Mouse (Mus musculus) natural killer cell, adult 2 months (primary cell): ENCODE data around the gene Mettl21a.
"Not testable (repeated sequence)": the region's sequence is repeated elsewhere in the genome, so short reads cannot be mapped to it uniquely, and the experiment has no call there.

Source experiments
- DNase-seq, 2 experiments: peaks; one replicate each; pipeline ENCODE4 v3.0.0; 2022; ENCODE audit warnings: low spot score in 2 of 2

The Mettl21a gene

DNA sequence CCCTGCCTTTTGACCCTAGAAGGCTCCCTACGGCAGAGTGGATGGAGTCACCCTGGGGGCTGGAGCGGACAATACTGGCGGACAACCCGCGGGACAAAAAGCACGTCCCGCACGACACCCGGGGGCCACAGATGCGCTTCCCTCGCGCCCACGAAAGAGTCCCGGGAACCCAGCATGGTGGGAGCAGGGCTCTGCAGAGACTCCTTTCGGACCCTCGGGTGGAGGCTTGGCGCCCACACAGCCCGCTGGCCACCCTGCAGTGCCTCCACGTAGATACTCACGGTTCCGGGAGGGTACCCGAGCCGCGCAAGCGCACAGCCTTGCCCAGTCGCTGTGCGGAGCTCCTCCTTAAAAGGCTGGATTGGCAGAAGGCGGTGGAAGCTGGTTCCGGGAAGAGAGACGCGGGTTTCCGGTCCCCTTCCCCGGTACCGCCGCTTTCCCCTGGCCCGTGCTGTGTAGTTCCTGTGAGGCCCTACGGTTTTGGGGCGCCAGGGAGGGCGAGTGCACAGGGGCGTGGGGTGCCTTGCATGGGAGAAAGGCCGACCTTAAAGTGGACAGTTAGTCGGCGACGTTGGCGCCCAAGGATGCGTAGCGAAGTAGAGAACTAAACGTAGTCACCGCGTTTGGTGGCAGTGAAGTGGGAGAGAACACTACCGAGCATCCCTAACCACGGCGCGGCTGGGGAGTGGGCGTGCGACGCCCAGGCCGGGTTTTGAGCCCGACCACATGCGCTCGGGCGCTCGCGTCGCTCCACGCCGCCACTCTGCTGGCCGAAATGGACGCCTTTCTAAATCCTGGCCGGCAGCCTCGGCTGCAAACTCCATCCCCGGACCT, at the start of gene Mettl21a:
Gene Mettl21a, minus strand, starts transcription at position 362 of the 834 bp plus-strand sequence.
- DNase-seq = peak; percentile 54 to 55

DNA sequence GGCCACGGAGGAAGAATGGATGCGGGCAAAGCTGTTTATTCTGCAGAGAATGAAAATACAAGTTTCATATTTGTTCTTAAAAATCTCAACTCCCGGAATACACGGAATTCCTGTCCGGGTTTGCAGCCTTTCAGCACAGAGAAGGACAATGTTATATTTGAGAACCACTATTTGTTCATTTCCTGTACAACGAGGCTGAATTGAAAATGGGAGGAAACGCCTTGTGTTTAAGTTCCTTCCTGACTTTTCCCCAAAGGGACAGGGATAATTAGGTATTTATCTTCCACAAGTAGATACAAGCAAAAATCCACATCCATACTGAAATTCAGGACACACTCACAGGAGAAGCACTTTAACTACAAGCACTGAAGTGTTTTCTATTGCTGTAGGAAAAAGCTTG, 41.8 kb upstream of the Mettl21a start:
- no peak for DNase-seq

DNA sequence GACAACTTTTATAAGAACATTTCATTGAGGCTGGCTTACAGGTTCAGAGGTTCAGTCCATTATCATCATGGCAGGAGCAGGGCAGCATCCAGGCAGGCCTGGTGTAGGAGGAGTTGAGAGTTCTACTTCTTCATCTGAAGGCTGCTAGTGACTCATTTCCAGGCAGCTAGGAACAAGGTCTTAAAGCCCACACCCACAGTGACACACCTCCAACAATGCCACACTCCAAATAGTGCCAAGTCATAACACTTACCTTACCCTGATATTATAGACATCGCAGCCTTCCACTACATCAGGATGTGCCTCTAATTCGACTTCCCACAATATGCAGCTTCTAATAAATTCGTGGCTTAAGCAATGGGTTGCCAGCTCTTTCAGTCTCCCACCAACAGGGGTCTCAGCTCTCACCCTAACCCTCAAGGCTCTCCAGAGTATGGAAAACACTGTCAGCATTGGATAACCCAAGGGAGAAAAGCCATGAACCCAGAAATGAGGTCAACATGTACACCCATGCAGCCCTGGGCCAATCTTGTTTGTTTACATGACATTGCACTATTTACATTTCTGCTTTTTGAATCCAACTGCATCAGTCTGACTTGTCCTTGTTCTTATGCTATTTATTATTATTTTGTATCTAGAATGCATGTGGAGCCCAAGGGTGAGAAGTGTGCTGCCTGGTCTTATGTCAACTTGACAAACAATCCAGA, 39.5 kb upstream of the Mettl21a start:
- no peak for DNase-seq

DNA sequence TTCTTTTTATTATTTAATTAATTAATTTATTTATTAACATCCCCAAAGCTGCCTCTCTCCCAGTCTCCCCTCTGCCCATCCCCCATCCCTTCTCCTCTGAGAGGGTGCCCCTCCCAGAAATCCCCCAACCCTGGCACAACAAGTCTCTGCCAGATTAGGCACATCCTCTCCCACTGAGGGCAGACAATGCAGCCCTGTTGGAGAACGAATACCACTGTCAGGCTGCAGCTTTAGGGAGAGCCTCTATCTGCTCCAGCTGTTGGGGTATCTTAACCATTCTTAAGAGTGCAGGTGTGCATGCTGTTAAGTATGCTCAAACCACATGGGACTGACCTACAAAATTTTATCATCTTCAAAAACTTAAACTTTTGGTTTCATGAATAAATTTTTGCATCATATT, 38.4 kb upstream of the Mettl21a start:
- DNase-seq = no peak

DNA sequence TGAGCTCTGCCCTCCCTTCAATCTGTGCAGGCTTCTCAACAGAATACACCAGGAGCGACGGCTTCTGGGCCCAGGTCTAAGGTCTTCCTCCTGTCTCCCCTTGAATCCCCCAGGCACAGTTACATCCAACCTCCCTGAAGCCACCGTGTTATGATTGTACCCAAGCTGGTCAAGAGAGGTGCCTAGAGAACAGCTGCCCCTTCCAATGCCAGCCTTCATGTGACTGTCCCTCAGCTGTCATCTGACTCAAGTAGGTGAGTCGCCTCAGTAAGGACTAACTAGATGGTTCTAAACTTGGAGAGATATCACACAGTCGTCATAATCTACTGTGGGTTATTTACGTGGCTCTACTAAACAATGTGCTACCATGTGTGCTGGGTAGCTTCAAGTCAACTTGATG, 36.7 kb upstream of the Mettl21a start:
- no peak for DNase-seq

DNA sequence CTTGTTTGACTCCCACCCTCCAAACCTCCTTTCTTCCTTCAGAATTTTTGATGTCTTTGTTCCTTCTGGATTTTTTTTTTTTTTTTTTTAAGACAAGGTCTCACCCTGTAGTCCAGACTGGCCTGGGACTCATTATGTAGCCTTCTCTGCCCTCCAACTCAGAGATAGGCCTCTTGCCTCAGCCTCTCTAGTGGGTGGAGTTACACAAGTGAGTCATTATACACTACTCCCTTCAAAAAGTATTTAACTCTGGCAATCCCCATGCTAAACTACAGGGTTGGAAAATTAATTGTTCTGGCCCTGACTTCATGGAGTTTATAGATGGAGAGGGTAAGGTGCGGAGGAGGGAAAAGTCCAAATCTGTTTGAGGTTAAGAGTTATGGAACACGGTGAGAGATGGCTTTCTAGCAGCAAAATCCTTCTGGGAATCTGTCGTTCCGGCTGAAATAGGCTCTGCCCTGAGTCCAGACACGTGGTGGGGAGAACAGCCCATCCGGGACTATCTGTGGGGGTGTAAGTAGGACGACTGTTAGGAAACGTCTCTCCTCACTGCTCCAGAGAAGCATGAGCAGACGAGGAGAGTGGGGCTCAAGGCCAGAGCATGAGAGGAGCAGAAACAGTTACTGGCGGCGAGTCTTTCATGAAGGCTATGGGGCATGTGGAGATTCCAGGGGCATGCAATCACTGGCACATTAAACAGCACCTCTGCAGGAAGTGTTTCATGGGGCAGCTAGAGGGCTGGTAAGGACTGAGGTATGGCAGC, 32.5 kb upstream of the Mettl21a start:
- DNase-seq = no peak

DNA sequence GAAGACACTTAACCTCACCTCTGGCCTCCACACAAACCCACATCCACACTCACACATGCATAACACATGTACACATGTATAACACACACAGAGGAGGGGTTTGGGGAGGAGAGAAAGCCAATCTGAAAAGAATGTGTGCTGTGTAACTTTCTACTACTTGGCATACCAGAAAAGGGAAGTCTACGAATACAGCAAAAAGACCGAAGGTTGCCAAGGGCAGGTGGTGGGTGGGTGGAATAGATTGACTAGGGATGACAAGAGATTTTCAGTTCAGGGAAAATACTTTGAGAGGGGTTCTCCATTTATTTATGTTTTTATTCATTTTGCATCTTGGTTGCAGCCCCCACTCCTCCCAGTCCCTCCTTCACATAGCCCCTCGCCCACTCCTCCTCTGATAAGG, 27.5 kb upstream of the Mettl21a start:
- DNase-seq = no peak

DNA sequence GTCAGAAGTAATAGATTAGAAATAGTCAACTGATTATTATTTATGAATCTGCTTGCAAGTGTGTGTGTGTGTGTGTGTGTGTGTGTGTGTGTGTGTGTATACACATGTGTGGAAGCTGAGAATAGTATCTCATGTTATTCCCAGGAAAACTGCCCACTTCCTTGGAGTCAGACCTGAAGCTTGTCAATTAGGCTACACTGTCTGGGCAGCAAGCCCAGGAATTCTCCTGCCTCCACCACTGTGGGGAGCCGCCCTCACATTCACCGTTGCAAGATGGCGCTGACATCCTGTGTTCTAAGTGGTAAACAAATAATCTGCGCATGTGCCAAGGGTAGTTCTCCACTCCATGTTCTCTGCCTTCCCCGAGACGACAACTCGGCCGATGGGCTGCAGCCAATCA, 25.5 kb upstream of the Mettl21a start:
- not testable (repeated sequence) for DNase-seq

DNA sequence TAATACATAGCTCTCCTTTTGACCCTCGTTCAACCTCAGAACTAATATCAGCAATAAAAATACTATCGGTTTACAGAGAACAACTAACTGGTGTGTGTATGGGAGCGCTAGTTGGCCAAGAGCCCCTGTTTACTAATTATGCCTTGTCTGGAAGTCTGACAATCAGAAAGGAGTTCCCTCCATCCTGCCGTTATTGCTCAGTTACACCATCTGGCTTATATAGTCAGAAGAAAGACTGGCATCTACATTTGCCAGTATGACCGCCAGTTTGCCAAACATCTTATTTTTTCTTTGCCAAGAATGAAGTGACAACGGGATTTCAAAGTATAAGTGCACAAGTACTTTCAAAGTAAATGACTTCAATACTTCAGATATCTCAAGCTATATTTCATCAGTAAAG, 24.0 kb upstream of the Mettl21a start:
- DNase-seq = no peak

DNA sequence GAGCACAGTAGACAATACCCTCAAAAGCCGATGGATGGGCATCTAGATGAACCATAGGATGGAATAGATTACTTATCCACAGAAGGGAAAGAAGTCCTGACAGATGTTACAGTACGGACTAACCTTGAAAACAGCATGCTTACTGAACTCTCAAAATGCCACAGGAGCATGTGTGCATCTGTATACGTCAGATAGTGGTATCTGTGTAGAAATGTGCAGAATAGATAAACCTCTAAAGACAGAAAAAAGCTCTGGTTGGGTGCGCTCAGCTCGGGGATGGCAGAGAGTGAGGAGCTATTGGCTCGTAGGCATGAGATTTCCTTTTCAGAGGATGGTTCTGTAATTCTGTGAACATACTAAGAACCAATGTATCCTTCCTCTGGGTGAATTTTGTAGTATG, 22.2 kb upstream of the Mettl21a start:
- no peak for DNase-seq

DNA sequence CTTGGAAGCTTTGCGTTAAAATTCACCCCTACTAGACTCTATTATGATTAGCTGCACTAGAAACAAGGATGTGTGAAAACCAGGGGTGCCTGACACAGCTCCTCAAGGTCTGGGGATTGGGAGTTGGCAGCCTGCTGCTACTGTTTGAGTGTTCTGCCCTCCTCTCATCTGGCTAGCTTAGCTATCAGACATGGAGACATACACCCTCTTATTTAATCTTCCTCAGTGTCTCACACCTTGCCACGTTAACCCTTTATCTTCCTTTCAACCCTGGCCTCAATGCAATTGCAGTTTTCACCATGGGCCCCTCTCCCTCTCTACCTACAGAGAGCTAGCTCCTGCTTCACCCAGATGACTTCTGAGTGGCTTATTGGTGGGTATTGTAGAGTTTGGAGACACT, 18.6 kb upstream of the Mettl21a start:
- DNase-seq = no peak

DNA sequence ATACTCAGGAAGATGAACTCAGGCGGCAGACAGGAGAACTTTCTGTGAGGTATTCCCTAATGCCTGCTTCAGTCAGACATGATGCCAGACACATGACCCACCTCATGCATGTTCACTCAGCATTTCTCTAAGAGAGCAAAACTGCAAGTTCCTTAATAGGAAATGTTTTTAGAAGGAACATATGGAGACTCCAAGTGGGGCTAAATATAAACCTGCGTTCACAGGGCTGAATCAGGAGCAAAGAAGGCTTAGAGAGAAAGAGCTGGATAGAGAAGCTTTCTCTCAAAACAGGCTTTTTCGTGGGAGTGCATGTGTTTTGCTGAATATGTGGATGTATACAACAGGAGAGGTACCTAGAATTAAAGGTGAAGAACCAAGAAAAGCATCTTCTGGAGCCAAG, 16.2 kb upstream of the Mettl21a start:
- DNase-seq = no peak

DNA sequence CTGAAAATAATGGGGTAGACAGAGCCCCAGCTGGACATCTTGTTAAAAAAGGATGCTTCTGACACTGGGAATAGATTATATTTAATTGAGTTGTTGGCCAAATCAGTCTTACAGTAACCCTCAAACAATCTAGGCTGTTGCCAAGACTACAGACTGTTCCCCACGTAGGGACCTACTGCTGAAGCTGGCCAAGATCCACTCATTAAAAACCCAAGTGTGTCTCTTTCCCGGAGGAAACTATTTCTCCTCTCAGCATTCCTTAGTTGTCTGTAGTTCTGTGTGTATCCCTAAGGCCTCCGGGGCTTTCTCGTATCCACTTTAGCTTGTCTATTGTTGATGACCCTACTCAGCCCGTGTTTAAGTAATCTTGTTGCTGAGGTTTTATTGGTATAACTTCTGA, 14.5 kb upstream of the Mettl21a start:
- DNase-seq = no peak

DNA sequence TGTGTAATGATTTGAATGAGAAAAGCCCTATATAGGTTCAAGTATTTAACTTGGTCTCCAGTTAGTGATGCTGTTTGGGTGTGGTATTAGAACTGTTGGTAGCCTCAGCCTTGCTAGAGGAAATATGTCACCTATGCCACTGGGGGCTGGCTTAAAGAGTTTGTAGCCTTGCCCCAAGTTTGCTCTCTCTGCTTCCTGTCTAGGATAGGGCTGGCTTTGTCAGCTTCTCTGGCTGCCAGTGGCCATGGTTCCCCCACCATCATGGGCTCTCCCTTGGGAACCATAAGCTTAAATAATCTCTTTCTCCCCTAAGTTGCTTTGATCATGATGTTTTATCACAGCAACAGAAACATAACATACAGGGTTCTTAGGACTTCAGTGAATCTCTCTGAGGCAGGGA, 8.2 kb upstream of the Mettl21a start:
- DNase-seq = no peak

DNA sequence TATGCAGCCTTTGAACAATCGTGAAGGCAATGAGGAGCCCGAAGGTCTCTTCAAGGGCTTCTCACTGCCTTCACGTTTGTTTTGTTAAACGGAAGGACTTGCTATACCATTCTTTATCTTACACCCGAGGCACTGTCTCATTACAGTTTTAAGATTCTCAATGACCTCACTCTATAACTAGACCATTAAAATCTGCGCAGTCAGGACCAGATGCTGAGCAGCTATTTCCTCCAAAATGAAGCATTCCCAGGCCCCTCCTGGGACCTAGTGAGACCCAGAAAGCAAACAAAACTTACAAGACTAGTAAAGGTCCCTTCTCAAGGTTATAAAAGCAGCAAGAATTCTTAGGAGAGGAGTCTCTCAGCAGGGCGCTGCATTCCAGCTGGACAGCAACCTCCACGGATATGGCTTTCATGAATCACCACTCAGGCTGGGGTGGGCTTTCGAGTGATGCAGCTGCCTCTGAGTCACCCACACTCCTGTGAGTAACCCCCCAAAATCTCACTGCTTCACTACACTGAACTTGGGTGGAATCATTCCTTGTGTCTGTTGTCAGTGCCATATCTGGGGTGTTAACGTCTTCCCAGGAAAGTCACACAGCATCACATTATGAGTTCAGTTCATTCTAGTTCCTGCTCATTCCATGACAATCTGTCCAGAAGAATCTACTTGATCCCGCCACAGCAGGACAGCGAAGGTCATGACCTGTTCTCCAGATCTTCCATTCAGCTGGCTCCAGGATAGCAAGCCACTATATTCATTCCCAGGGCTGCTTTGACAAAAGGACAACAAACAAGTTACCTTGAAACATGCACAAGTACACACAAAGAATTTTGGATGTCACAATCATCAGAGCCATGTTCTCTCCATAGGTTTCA, 6.8 kb upstream of the Mettl21a start:
- DNase-seq = no peak

DNA sequence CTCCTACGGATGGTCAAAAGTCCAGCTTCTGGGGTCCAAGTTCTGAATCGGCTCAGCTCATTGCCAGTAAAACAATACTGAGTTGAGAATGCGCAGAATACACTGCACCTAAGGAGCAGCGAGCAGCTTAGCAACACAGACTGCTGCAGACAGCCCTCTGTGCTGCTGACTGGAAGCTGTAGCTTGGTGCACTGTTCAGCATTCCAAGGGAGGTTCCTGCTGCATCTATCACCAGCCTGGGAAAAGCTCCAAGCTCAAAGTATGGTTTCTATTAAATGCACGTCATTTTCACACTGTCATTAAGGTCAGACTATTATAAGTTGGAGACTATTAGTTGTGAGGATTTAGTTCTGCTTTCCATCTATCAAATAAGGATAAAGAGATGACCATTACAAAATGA, 4.1 kb upstream of the Mettl21a start:
- DNase-seq = no peak

DNA sequence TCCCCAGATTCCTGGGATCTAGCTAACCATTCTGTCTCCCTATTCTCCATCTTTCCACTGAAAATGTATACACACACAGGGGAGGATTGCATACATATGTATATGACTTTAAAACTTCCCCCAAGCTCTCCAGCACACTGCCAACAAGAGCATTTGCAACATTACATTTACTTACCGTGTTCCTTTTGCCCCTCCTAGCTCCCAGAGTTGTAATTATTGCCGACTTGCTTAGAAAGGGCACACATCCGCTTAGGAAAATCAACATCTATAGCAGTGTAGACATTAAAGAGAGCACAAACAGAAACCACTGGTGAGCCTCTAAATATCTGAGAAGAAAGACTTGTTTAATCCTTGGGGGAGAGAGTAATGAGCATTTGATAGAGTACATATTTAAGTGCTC, 1.2 kb upstream of the Mettl21a start:
- DNase-seq = no peak

DNA sequence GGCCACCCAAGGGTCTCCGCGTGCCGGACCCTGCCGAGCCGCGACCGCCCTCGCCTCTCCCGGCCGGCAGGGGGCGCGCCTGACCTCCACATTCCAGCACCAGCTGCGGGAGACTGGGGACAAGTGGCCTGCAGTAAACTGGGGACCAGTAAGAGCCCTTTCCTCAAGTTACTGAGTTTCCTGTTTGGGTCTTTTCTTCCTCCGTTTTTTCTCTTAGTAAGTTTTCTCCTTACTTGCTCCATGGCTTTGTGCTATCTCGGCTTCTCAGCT, 608 bp upstream of the Mettl21a start:
- DNase-seq = peak; percentile 53 to 67

DNA sequence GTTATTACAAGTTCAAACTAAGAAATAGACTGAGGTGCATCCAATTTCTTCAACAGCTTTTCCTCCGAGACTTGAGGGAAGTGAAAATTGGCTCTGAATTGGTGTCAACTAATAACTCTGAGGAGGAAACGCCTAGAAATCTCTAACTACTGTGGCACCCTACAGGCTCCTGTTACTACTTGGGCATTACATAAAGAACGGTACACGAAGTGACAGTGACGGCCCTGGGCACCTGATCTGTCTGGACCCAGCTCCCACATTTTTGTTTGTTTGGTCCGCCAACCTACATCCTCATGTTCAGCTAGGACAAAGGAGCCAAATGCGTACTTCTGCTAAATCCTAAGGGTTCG, 536 bp downstream of the Mettl21a start:
- DNase-seq = no peak

DNA sequence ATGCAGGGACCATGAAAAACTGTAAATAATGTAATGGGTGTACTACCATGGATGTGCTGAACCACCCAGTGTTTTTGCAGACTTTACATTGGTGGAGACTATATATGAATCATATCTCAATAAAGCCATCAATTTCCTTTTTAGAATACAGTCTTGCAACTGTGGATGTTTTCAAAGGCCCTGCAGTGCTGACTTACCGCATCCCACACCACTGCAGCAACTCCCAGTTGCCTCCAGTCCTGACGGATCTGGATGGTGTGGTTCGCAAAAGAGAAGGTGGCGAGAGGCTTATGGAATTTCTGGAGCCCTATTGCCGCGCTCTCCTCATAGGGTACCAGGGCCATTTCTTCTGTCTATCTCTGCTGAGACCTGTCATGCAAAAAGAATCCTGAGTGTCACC, 966 bp downstream of the Mettl21a start:
- DNase-seq = no peak

DNA sequence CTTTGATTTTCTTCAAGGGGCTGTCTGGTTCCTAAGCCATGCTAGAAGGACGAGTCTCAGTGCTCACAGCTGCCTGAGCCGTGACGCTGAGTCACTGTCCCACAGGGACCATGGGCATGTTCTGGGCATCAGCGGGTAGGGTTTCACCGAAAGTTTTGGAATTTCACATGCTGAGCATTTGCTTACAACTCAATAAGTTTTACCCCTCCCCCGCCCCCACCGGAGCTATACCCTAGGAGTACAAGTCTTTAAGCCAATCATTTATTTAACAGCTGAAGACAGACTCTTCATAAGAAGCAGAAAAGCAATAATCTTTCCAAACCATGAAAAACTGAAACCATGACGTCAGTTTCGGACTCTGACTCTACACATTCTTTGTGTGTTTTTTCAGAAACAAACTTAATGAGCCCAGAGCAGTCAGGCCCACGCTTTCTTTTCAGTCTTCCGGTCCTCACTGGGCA, 1.5 kb downstream of the Mettl21a start:
- no peak for DNase-seq

DNA sequence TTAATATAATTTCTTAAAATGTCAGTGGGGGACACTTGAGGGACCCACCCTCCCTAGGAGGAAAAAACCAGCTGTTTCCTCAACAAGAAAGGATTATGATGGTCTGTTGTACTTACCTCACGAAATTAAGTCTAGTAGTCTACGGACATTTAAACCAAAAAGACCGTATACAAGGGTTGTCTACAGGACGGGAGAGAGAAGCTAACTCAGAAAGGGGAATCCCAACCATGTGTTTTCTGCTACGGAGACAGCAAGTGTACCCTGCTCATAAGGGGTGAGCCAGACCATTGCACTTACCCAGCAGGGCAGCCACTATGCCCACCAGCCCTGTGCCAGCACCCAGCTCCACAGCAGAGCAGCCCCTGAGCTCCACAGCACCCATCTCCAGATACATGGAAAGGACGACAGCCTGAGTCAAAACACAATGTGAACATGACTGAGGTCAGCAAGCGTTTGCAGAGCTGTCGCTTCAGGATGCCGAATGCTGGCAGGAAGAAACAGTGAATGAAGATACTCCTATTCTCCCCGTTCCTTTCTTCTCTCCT, 2.2 kb downstream of the Mettl21a start:
- no peak for DNase-seq
